Mouse (Mus musculus): Measurements from ENCODE around the gene Notch4.

- peak; percentile 38 for TF ChIP-seq CTCF (IDR thresholded peaks at IDR 0.05; ENCODE audit: low read depth)
- TF ChIP-seq EP300 (IDR thresholded peaks at IDR 0.05; ENCODE audit: low read depth) = no peak
These were observed 59.1 kb downstream of the Notch4 start for GRCm38 (mm10) chr17:34623161-34623560.
